Comparison of ENCODE assay signal across 9 mouse cellular contexts in the genomic region with DNA sequence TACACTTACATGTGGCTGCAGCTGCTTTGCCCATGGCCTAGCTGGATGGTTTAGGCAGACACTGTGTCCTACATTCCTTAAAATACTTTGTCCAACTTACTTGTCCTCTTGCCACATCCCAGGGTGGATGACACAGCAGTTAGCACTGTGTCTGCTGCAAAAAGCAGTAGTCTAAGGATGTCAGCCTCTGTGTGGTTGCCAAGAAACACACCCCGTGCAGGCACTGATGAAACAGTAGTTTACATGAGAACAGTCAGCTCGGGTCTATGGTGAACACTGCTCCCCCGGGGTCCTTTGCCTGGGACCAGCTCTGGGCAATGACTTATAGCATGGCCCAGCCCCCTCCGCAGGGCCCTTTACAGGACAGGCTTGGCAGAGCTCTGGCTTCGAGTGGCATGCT. TPM values are rescaled to one million over a fixed set of nuclear protein-coding genes. Genes with fewer than 3 reads are reported as not detected.
A peak's percentile ranks its signal among the peaks of the same experiment; 100 is the strongest.
DNase-seq lines count a peak whose midpoint lies in the region; ATAC-seq and TF ChIP-seq lines count a peak whose summit lies in the region.
"Had no signal": no experiment of that assay in that cellular context is flagged by ENCODE, and none has a peak within 500 bp of the region (broad histone marks: within the 10 kb centered on the region; RNA-seq: fewer than 3 reads in every experiment).

No protein-coding gene starts in this region.

- TF ChIP-seq POLR2A in cerebellum, adult 2 months (IDR thresholded peaks at IDR 0.05; ENCODE audit: borderline replicate concordance, insufficient read depth, low read length), result no peak

- no peak for TF ChIP-seq EP300 in stomach, postnatal 0 days (optimal IDR thresholded peaks at IDR 0.05)

- ATAC-seq in intestine, embryonic 14.5 days (replicated peaks; ENCODE audit: low FRiP score, low TSS enrichment, low read depth), result no peak
- ATAC-seq in intestine, postnatal 0 days, result no peak
- ATAC-seq in granulocyte monocyte progenitor cell, adult 5-6 weeks (replicated peaks; ENCODE audit: poor library complexity, severe bottlenecking), result peak; percentile 79
- ATAC-seq in stomach, postnatal 0 days (ENCODE audit: low FRiP score, low TSS enrichment), result 0 out of 2 replicates have a peak, but pooled peaks have one; percentile 11

- H3K36me3 ChIP-seq in intestine, embryonic 14.5 days (ENCODE audit: control insufficient read depth, insufficient read depth, low read length), result no peaks in the 10 kb centered on the region
- no peaks in the 10 kb centered on the region for H3K36me3 ChIP-seq in intestine, postnatal 0 days (ENCODE audit: control insufficient read depth, insufficient read depth)
- H3K36me3 ChIP-seq in stomach, postnatal 0 days (ENCODE audit: control insufficient read depth, insufficient read depth, low read length), result no peaks in the 10 kb centered on the region

- H3K9ac ChIP-seq in intestine, embryonic 14.5 days (ENCODE audit: low read length), result no peak overlapping the region
- H3K9ac ChIP-seq in intestine, postnatal 0 days (ENCODE audit: low read depth, low read length), result no peak overlapping the region
- H3K9ac ChIP-seq in stomach, postnatal 0 days (ENCODE audit: low read length), result peak overlapping the region; percentile 23; the same call in 1 of the 2 replicates

- no peak for DNase-seq in intestine, embryonic 14.5 days (ENCODE audit: low spot score)
- DNase-seq in right cerebral cortex, adult 18-20 months, result peak; percentile 19
- no peak for DNase-seq in right cerebral cortex, postnatal 14 days
- no peak for DNase-seq in stomach, postnatal 0 days (ENCODE audit: low spot score)
- DNase-seq in cerebellum, adult 2 months, result no peak
- DNase-seq: cerebellum, postnatal 25 days had no signal

- H3K4me2 ChIP-seq in intestine, embryonic 14.5 days (ENCODE audit: low read length), result no peak overlapping the region
- no peak overlapping the region for H3K4me2 ChIP-seq in intestine, postnatal 0 days (replicated peaks; ENCODE audit: low read depth)
- H3K4me2 ChIP-seq in stomach, postnatal 0 days (replicated peaks; ENCODE audit: low read depth), result no peak overlapping the region

- WGBS in intestine, embryonic 14.5 days, result 42% methylated on average over 5 of the region's 5 CpGs
- 56% methylated on average over 5 of the region's 5 CpGs for WGBS in intestine, postnatal 0 days
- 34% methylated on average over 5 of the region's 5 CpGs for WGBS in stomach, postnatal 0 days
- 69% methylated on average over 5 of the region's 5 CpGs for WGBS in cerebellum, adult 2 months

- peaks cover 34% of the 10 kb centered on the region for H3K4me1 ChIP-seq in intestine, embryonic 14.5 days (replicated peaks; ENCODE audit: control insufficient read depth, insufficient read depth, low read length)
- H3K4me1 ChIP-seq in intestine, postnatal 0 days (replicated peaks; ENCODE audit: control insufficient read depth, insufficient read depth, low read length), result no peaks in the 10 kb centered on the region
- H3K4me1 ChIP-seq in stomach, postnatal 0 days (replicated peaks; ENCODE audit: control insufficient read depth, insufficient read depth), result peaks cover 7% of the 10 kb centered on the region; the same call in 1 of the 2 replicates
- H3K4me1 ChIP-seq in cerebellum, adult 2 months (ENCODE audit: control insufficient read depth, insufficient read depth, low read length), result peaks cover 20% of the 10 kb centered on the region

- H3K27me3 ChIP-seq in intestine, embryonic 14.5 days (replicated peaks; ENCODE audit: control insufficient read depth, insufficient read depth, low read length), result no peaks in the 10 kb centered on the region
- H3K27me3 ChIP-seq in intestine, postnatal 0 days (replicated peaks; ENCODE audit: control insufficient read depth, insufficient read depth, low read length), result no peaks in the 10 kb centered on the region
- H3K27me3 ChIP-seq in stomach, postnatal 0 days (ENCODE audit: control insufficient read depth, insufficient read depth, low read length), result no peaks in the 10 kb centered on the region
- H3K27me3 ChIP-seq in cerebellum, adult 2 months (ENCODE audit: control insufficient read depth, insufficient read depth, low read length), result no peaks in the 10 kb centered on the region

- no peaks in the 10 kb centered on the region for H3K9me3 ChIP-seq in intestine, embryonic 14.5 days (ENCODE audit: control insufficient read depth, low read length)
- no peaks in the 10 kb centered on the region for H3K9me3 ChIP-seq in intestine, postnatal 0 days (ENCODE audit: control insufficient read depth)
- H3K9me3 ChIP-seq in stomach, postnatal 0 days (ENCODE audit: control insufficient read depth, low read length), result no peaks in the 10 kb centered on the region
- H3K9me3 ChIP-seq: megakaryocyte, embryonic 14.5 days had no signal

- no peak overlapping the region for H3K4me3 ChIP-seq in intestine, embryonic 14.5 days (ENCODE audit: low read depth, low read length)
- no peak overlapping the region for H3K4me3 ChIP-seq in intestine, postnatal 0 days (ENCODE audit: low read depth, low read length)
- no peak overlapping the region for H3K4me3 ChIP-seq in stomach, postnatal 0 days (ENCODE audit: low read depth, low read length)
- no peak overlapping the region for H3K4me3 ChIP-seq in cerebellum, adult 2 months (replicated peaks; ENCODE audit: insufficient read depth, low read depth, low read length)
- H3K4me3 ChIP-seq: megakaryocyte, embryonic 14.5 days had no signal

- H3K27ac ChIP-seq in intestine, embryonic 14.5 days (ENCODE audit: low read depth), result peak overlapping the region; percentile 64; the same call in 1 of the 2 replicates
- no peak overlapping the region for H3K27ac ChIP-seq in intestine, postnatal 0 days (ENCODE audit: low read depth, low read length)
- peak overlapping the region; percentile 85 for H3K27ac ChIP-seq in stomach, postnatal 0 days (replicated peaks)
- no peak overlapping the region for H3K27ac ChIP-seq in cerebellum, adult 2 months (ENCODE audit: insufficient read depth, low read length)

- TF ChIP-seq CTCF in intestine, postnatal 0 days (IDR thresholded peaks at IDR 0.05; ENCODE audit: low read depth), result no peak
- TF ChIP-seq CTCF in stomach, postnatal 0 days (IDR thresholded peaks at IDR 0.05; ENCODE audit: low read depth), result no peak
- TF ChIP-seq CTCF in cerebellum, adult 2 months (IDR thresholded peaks at IDR 0.05; ENCODE audit: borderline replicate concordance, insufficient read depth, low read depth, low read length), result no peak

RNA-seq across cellular contexts. Expression of a gene that starts 52.9 kb away (rescaled TPM):
- 54.4 and 59.7 TPM in 2 replicates for polyA plus RNA-seq in intestine, embryonic 14.5 days (2014; fragmentation: Nextera tagmentation; extraction: Ambion mirVana)
- polyA plus RNA-seq in intestine, postnatal 0 days (2015; fragmentation: Nextera tagmentation; extraction: Ambion mirVana), result 40.0 and 40.4 TPM in 2 replicates
- not detected in 2 replicates for total RNA-seq in granulocyte monocyte progenitor cell, adult 5-6 weeks (2014; fragmentation: Nextera tagmentation)
- total RNA-seq in granulocyte monocyte progenitor cell, adult 5-6 weeks (2017), result 0.04 and 0.21 TPM in 2 replicates
- 109 and 114 TPM in 2 replicates for polyA plus RNA-seq in stomach, postnatal 0 days (2015; fragmentation: Nextera tagmentation; extraction: Ambion mirVana)
- polyA plus RNA-seq in cerebellum, adult 2 months (2012; rRNA removed), result 7.8 TPM in 2 replicates

Comparison
In these comparisons a context has a peak if more than half of its experiments do, and no peak if none do; other contexts are left out.
1. H3K27ac ChIP-seq: peak in intestine, embryonic 14.5 days (single experiment) and stomach, postnatal 0 days (single experiment); none in intestine, postnatal 0 days (single experiment) and cerebellum, adult 2 months (single experiment).
2. ATAC-seq: peak in granulocyte monocyte progenitor cell, adult 5-6 weeks (single experiment) and stomach, postnatal 0 days (single experiment); none in intestine, embryonic 14.5 days (single experiment) and intestine, postnatal 0 days (single experiment).